Mouse (Mus musculus) heart, embryonic 16.5 days (tissue): ENCODE data around the gene Mei1. TPM values are rescaled to one million over a fixed set of nuclear protein-coding genes. Genes with fewer than 3 reads are reported as not detected.

Experiments used
- ATAC-seq: fragments of 200-750 bp; cut with Nextera tagmentation; replicated peaks from 2 replicates; pipeline ENCODE4 v1.8.0; 2017; ENCODE audit warnings: moderate number of reproducible peaks; ENCODE audit not compliant: insufficient read depth, low FRiP score; ENCODE audit errors: extremely low read depth
- H3K27ac ChIP-seq: fragments of 300-500 bp; sonication (generic); 2 replicates; pipeline ENCODE4 v1.5.1; 2014; ENCODE audit warnings: mild to moderate bottlenecking, low read length, control low read depth, moderate library complexity
- H3K27me3 ChIP-seq: fragments of 300-500 bp; sonication (generic); 2 replicates; pipeline ENCODE4 v1.6.1; 2014; ENCODE audit warnings: low read length, mixed read lengths; ENCODE audit not compliant: control insufficient read depth, insufficient read depth
- H3K36me3 ChIP-seq: fragments of 300-500 bp; sonication (generic); 2 replicates; pipeline ENCODE4 v1.6.1; 2014; ENCODE audit not compliant: control insufficient read depth, insufficient read depth
- H3K4me1 ChIP-seq: fragments of 300-500 bp; sonication (generic); 2 replicates; pipeline ENCODE4 v1.6.1; 2014; ENCODE audit warnings: low read length, mixed read lengths; ENCODE audit not compliant: control insufficient read depth, insufficient read depth
- H3K4me2 ChIP-seq: fragments of 300-500 bp; sonication (generic); 2 replicates; pipeline ENCODE4 v1.6.1; 2014; ENCODE audit warnings: low read depth, mild to moderate bottlenecking, control low read depth, low read length
- H3K4me3 ChIP-seq: fragments of 300-500 bp; sonication (generic); 2 replicates; pipeline ENCODE4 v1.5.1; 2014; ENCODE audit warnings: mild to moderate bottlenecking, control low read depth, low read length
- H3K9ac ChIP-seq: fragments of 300-500 bp; sonication (generic); 2 replicates; pipeline ENCODE4 v1.6.1; 2014; ENCODE audit warnings: low read length, control low read depth
- H3K9me3 ChIP-seq: fragments of 300-500 bp; sonication (generic); replicated peaks from 2 replicates; pipeline ENCODE4 v1.6.1; 2016; ENCODE audit warnings: low read length; ENCODE audit not compliant: control insufficient read depth
- WGBS: fragments of 180-500 bp; shearing (Covaris S2); extraction: QIAGEN DNeasy Blood & Tissue Kit; methylation state at CpG from one replicate; pipeline ENCODE4 v1.1.7; 2014; 5-methylcytosine and 5-hydroxymethylcytosine counted together
- polyA plus RNA-seq: library from polyadenylated mRNA; unstranded; fragments of >200 nt; fragmentation: Nextera tagmentation; extraction: Ambion mirVana; gene quantifications from 2 replicates; pipeline ENCODE4 v1.2.1, GENCODE M21; 2015

The Mei1 gene
- polyA plus RNA-seq, 1 experiment from 2014 or later = not detected

DNA sequence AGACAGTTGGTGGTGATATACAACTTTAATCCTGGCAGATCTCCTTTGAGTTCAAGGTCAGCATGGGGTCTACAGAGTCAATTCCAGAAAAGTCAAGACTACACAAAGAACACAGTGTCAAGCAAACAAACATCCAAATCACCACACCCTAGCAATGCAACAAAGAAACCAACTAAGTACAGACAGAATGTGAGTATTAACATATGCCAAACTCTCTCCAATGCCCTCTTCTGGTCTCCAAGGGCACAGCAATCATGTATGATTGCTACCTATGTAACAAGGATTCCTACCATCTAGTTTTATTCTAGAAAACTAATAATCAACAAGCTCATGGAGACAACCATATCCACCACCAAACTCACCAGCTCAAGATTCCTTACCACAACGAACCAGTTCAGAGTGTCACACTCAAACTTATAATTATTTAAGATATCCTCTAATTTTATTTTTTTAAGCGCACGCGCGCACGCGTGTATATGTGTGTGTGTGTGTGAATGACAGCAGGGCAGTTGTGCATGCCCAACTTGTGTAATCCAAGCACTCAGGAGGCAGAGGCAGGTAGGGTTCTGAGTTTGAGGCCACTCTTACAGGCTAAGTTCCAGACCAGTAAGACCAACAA is 25.5 kb upstream of the Mei1 start:
- ATAC-seq = no peak
- Histone ChIP-seq H3K4me2 (no peak overlapping the region), H3K4me3 (no peak overlapping the region), H3K9me3 (no peaks in the 10 kb centered on the region), H3K36me3 (peaks cover 21% of the 10 kb centered on the region), H3K4me1 (peaks cover 13% of the 10 kb centered on the region), H3K27me3 (0 out of 2 replicates have a peak, but pooled peaks cover 3% of the 10 kb centered on the region), H3K27ac (no peak overlapping the region), H3K9ac (no peak overlapping the region)
- 97% methylated on average over 7 of the region's 7 CpGs for WGBS

DNA sequence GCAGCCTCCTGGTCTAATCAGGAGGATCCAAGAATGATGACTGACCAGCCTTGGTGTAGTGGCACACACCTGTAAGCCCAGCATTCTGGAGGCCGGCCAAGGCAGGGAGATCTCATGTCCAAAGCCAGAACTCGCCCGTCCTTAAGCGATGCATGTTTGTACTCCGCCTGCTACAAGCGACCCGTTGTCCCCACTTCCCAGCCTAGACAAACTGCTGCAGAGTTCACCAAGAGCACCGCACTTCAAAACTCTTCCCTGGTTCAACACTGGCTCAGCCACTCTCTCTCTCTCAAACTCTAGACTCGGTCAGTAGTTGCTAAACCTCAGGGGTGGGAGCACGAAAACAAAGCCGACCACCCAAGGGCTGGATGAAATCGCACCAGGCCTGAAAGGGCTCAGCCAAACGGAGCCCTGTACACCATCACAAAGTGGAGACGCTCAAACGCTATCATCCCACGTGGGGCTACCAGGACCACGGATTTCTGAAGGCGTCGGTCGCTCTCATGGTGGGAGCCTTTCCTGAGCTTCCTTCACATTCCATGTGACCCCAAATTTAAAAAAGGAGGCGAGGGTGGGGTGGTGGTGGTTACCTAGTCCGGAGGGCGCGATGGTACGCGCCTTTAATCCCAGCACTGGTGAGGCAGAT is 23.4 kb upstream of the Mei1 start:
- peaks cover 13% of the 10 kb centered on the region for H3K4me1 ChIP-seq
- peak overlapping the region; percentile 99 for H3K9ac ChIP-seq
- 0 out of 2 replicates have a peak, but pooled peaks cover 3% of the 10 kb centered on the region for H3K27me3 ChIP-seq
- peak overlapping the region; percentile 98 for H3K4me3 ChIP-seq
- H3K36me3 ChIP-seq = peaks cover 9% of the 10 kb centered on the region; the same call in 1 of the 2 replicates
- no peak for ATAC-seq
- no peaks in the 10 kb centered on the region for H3K9me3 ChIP-seq
- H3K4me2 ChIP-seq = peak overlapping the region; percentile 75
- 2% methylated on average over 26 of the region's 26 CpGs for WGBS
- no peak overlapping the region for H3K27ac ChIP-seq

DNA sequence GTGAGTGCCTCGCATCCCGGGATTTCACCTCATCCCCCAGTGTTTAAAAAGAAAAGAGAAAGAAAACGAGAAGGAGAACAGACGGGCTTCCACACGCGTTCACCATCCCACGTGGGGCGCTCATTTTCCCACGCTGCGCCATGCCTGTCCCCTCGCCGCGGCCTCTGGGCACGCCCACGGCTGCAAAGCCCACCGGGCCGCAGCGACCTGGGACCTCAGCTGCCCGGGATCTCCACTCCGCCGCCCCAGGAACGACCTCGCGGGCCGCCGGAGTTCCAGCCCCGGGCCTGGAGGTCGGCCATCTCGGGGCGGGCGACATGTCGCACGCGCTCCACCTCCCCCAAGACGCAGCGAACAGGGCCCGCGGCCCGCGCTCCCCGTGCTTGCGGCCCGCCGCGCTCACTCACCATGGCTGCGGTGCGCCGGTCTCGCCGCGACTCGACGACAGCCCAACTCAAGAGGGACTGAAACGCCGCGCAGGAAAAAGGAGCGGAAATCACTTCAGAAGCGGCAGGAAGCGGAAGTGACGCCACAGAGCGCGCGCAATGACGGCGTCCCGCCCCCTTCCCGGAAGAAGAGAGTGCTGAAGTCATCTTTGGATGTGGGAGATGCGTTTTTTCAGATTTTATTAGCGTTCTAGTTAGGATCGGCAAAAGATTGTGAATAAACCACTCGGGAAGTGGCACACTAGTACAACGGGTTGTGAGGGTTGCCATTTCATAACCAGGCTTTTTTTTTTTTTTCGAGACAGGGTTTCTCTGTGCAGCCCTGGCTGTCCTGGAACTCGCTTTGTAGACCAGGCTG is 22.5 kb upstream of the Mei1 start, which contains the start of gene Snu13:
Gene Snu13, minus strand, starts transcription at position 519 of the 804 bp plus-strand sequence.
- under 1% methylated on average over 74 of the region's 74 CpGs for WGBS
- H3K27me3 ChIP-seq = 0 out of 2 replicates have a peak, but pooled peaks cover 3% of the 10 kb centered on the region
- peak within 1 kb of the TSS; percentile 75 for H3K4me2 ChIP-seq
- H3K4me1 ChIP-seq = peaks cover 13% of the 10 kb centered on the region
- H3K4me3 ChIP-seq = peak within 1 kb of the TSS; percentile 98
- ATAC-seq = peak; percentile 84
- peak within 1 kb of the TSS; percentile 99 for H3K9ac ChIP-seq
- no peaks in the 10 kb centered on the region for H3K9me3 ChIP-seq
- H3K27ac ChIP-seq = peak within 1 kb of the TSS; percentile 89
- peaks cover 9% of the 10 kb centered on the region; the same call in 1 of the 2 replicates for H3K36me3 ChIP-seq

DNA sequence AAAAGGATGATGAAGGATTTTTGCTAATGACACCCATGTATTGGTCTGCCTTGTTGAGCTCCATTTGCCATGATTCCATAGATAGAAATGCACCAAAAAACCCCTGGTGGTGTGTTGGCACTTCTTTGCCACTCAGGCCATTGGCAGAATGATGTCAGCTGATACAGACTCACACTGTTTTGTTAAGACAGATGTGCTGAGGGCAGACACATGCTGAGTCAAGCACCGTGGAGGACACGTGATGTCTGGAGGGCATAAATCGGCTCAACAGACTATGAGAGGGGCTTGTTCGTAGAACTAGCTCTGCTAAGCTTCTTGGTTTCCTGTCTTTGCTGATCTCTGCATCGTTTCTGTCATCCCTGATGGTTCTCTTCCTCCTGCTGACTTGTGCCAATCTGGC is 17.3 kb upstream of the Mei1 start:
- Histone ChIP-seq H3K4me3 (no peak overlapping the region), H3K36me3 (no peaks in the 10 kb centered on the region), H3K9ac (no peak overlapping the region), H3K4me2 (no peak overlapping the region), H3K9me3 (no peaks in the 10 kb centered on the region), H3K27me3 (0 out of 2 replicates have a peak, but pooled peaks cover 3% of the 10 kb centered on the region), H3K27ac (no peak overlapping the region), H3K4me1 (no peaks in the 10 kb centered on the region)
- ATAC-seq = no peak
- 50% methylated on average over 5 of the region's 5 CpGs for WGBS

DNA sequence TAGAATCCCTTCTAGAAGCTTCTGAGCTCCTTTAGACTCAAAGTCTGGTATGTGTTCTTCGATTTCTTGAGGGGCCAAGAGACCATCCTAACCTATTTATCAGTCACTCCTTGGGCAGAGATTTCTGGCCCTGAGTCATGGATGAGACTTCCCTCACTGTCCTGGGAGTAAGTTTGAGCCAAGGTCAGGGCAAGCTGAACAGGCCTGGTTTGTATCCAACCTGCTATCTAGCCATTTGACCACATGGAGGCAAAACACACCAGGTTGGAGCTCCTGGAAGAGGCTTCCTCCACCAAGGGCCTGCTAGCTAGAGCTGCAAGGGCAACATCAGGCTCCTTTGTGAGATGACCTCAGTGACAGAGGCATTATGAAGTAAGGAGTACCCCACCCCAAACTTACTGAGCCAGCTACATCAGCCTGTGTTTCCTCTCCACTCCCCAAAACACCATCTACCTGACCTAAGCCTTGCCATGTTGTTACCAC is 11.0 kb upstream of the Mei1 start, which contains the start of gene 4930407I10Rik:
Gene 4930407I10Rik, plus strand, starts transcription at position 433 of the 483 bp plus-strand sequence.
- 74% methylated on average over 1 of the region's 1 CpGs for WGBS
- Histone ChIP-seq H3K9me3 (no peaks in the 10 kb centered on the region), H3K36me3 (no peaks in the 10 kb centered on the region), H3K4me1 (no peaks in the 10 kb centered on the region), H3K27ac (no peak within 1 kb of the TSS), H3K4me3 (no peak within 1 kb of the TSS), H3K9ac (no peak within 1 kb of the TSS), H3K27me3 (peaks cover 8% of the 10 kb centered on the region), H3K4me2 (no peak within 1 kb of the TSS)
- ATAC-seq = no peak

DNA sequence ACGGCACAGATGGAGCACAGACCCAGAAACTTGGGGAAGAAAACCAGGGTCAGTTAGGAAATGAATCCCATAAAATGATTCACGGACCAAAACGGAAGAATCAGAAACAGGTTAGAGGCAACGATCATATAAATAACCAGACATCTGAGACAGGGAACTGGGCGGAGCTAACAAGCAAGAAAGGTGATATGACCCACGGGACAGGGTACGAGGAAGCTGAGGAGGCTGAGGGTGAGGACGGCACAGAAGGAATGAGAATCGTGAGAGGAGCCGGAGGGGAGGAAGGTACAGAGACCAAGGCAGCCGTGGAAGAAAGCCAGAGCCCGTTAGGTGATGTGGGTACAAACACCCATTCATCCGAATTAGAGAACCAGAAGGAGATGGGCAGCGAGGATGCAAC is 5.9 kb upstream of the Mei1 start:
- Histone ChIP-seq H3K4me2 (no peak overlapping the region), H3K9me3 (no peaks in the 10 kb centered on the region), H3K36me3 (no peaks in the 10 kb centered on the region), H3K27ac (no peak overlapping the region), H3K4me1 (no peaks in the 10 kb centered on the region), H3K9ac (no peak overlapping the region), H3K4me3 (no peak overlapping the region), H3K27me3 (peaks cover 32% of the 10 kb centered on the region)
- 68% methylated on average over 14 of the region's 14 CpGs for WGBS
- ATAC-seq = no peak

DNA sequence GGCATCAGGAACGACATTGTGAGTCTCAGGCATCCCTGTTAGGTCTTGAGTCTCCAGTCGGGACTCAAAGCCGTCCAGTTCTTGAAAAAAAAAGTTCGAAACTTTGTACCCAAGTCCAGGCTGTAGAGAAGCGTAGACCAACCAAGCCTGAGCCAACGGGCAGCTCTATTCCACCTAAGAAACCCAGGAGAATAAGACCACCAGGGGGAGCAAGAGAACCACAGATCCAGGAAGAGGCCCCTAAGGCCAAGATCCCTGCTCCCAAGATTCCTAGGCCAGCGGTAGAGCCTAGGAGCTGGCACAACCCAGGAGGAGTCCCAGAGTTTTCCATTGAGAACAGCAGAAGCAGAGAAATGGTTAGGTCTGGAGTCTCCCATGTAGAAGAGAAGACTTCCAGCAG is 4.3 kb upstream of the Mei1 start:
- 12% methylated on average over 7 of the region's 7 CpGs for WGBS
- Histone ChIP-seq H3K27me3 (peaks cover 48% of the 10 kb centered on the region), H3K27ac (no peak overlapping the region), H3K9ac (no peak overlapping the region), H3K4me3 (no peak overlapping the region), H3K4me1 (no peaks in the 10 kb centered on the region), H3K9me3 (peaks cover 5% of the 10 kb centered on the region), H3K36me3 (no peaks in the 10 kb centered on the region), H3K4me2 (no peak overlapping the region)
- ATAC-seq = no peak

DNA sequence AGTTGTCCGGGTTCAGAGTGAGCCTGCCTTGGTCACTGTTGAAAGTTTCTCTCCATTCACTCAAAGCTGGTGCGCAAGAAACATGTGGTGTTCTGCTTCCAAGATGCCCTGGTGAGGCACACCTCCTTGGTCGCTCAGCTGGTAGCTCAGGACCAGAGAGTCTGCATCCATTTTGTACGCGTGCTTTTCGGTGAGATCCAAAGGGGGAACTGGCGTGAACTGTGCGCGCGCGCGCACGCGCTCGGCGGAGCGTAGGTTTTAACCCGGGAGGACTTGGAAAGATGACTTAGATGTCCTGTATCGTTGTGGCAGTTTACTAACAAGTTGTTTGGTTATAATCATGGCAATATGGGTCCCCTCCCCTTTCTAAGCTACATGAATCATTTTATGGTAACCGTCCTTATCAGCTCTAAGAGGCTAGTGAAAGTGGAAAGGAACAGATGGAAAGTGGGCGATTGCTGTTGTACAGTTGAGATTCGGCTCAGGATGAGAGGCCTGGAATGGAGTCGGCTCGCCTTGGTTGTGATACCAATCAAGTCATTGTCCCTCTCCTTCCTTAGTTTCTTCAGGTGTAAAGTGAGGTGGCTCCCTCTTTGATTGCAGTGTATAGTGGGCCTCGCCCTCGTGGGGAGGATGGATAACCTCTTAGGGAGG is 2.1 kb downstream of the Mei1 start:
- Histone ChIP-seq H3K27me3 (peaks cover 37% of the 10 kb centered on the region), H3K4me1 (no peaks in the 10 kb centered on the region), H3K9me3 (peaks cover 7% of the 10 kb centered on the region), H3K4me3 (no peak overlapping the region), H3K36me3 (no peaks in the 10 kb centered on the region), H3K27ac (no peak overlapping the region), H3K4me2 (no peak overlapping the region), H3K9ac (no peak overlapping the region)
- ATAC-seq = no peak
- 83% methylated on average over 26 of the region's 26 CpGs for WGBS
